Mouse (Mus musculus) limb, embryonic 15.5 days (tissue): ENCODE data around the gene Otud7a. TPM values are rescaled to one million over a fixed set of nuclear protein-coding genes. Genes with fewer than 3 reads are reported as not detected.

Source experiments
- ATAC-seq: fragments of 200-750 bp; cut with Nextera tagmentation; 2 replicates; pipeline ENCODE4 v1.8.0; 2017; ENCODE audit warnings: low read depth, moderate TSS enrichment; ENCODE audit not compliant: insufficient number of reproducible peaks, low FRiP score, low TSS enrichment
- H3K27ac ChIP-seq: fragments of 300-500 bp; sonication (generic); 2 replicates; pipeline ENCODE4 v1.5.1; 2015; ENCODE audit warnings: moderate library complexity, mild to moderate bottlenecking, inconsistent platforms
- H3K27me3 ChIP-seq: fragments of 300-500 bp; sonication (generic); 2 replicates; pipeline ENCODE4 v1.6.1; 2015; ENCODE audit warnings: inconsistent platforms
- H3K36me3 ChIP-seq: fragments of 300-500 bp; sonication (generic); 2 replicates; pipeline ENCODE4 v1.6.1; 2015; ENCODE audit warnings: inconsistent platforms
- H3K4me1 ChIP-seq: fragments of 300-500 bp; sonication (generic); 2 replicates; pipeline ENCODE4 v1.6.1; 2015; ENCODE audit warnings: inconsistent platforms
- H3K4me2 ChIP-seq: fragments of 300-500 bp; sonication (generic); 2 replicates; pipeline ENCODE4 v1.6.1; 2015; ENCODE audit warnings: mild to moderate bottlenecking, inconsistent platforms
- H3K4me3 ChIP-seq: fragments of 300-500 bp; sonication (generic); 2 replicates; pipeline ENCODE4 v1.5.1; 2015; ENCODE audit warnings: mild to moderate bottlenecking, inconsistent platforms
- H3K9ac ChIP-seq: fragments of 300-500 bp; sonication (generic); 2 replicates; pipeline ENCODE4 v1.6.1; 2015; ENCODE audit warnings: inconsistent platforms
- H3K9me3 ChIP-seq: fragments of 300-500 bp; sonication (generic); 2 replicates; pipeline ENCODE4 v1.6.1; 2016; ENCODE audit warnings: inconsistent platforms
- WGBS: fragments of 180-500 bp; shearing (Covaris S2); methylation state at CpG from one replicate; pipeline ENCODE4 v1.1.7; 2015; 5-methylcytosine and 5-hydroxymethylcytosine counted together
- polyA plus RNA-seq: library from polyadenylated mRNA; unstranded; fragments of >200 nt; fragmentation: Nextera tagmentation; extraction: Ambion mirVana; gene quantifications from 2 replicates; pipeline ENCODE4 v1.2.1, GENCODE M21; 2015

Otud7a gene
- polyA plus RNA-seq, 1 experiment from 2014 or later = 0.32 TPM

DNA sequence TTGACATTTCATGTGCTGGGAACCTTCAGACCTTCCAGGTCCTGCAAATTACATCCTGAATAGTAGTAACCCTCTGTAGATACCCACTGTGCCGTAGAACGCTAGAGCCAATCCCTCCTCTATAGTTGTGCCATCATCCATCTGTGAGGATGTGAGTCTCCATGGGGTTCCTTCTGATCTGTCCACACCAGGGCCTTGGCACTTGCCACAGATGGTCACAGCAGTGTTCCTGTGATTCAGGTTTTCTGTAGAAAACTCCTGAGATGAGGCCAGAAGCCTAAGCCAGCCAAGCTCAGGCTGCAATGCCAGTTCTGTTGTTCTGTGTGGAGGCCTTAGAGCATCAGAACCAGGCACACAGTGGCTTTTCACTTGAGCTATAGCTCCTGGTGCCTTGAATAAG is 63.5 kb downstream of the Otud7a start:
- 88% methylated on average over 2 of the region's 2 CpGs for WGBS
- Histone ChIP-seq H3K4me1 (no peaks in the 10 kb centered on the region), H3K4me3 (no peak overlapping the region), H3K9ac (no peak overlapping the region), H3K36me3 (no peaks in the 10 kb centered on the region), H3K4me2 (no peak overlapping the region), H3K9me3 (no peaks in the 10 kb centered on the region), H3K27me3 (no peaks in the 10 kb centered on the region), H3K27ac (no peak overlapping the region)
- no peak for ATAC-seq

DNA sequence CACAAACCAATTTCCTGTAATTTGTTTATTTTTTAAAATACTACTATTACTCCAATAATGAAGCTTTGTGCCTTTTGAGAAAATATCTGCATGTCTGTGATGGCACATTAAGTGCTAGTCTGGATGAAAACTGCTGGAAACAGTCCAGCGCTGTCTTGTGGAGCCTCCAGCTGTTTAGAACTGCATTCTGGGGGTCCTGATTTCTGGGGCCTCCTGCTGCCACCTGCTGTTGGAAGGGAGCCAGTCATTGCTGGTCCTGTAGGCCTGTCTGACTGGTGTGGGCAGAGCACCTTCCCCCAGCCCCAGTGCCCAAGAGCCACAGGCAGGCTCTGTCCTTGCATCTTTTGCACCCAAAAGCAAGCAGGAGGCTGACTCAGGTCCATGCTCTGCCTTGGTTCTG is 65.3 kb downstream of the Otud7a start:
- no peaks in the 10 kb centered on the region for H3K36me3 ChIP-seq
- H3K27me3 ChIP-seq = no peaks in the 10 kb centered on the region
- H3K9ac ChIP-seq = no peak overlapping the region
- no peak overlapping the region for H3K4me2 ChIP-seq
- no peaks in the 10 kb centered on the region for H3K9me3 ChIP-seq
- 68% methylated on average over 1 of the region's 1 CpGs for WGBS
- ATAC-seq = no peak
- no peak overlapping the region for H3K4me3 ChIP-seq
- H3K27ac ChIP-seq = no peak overlapping the region
- H3K4me1 ChIP-seq = no peaks in the 10 kb centered on the region

DNA sequence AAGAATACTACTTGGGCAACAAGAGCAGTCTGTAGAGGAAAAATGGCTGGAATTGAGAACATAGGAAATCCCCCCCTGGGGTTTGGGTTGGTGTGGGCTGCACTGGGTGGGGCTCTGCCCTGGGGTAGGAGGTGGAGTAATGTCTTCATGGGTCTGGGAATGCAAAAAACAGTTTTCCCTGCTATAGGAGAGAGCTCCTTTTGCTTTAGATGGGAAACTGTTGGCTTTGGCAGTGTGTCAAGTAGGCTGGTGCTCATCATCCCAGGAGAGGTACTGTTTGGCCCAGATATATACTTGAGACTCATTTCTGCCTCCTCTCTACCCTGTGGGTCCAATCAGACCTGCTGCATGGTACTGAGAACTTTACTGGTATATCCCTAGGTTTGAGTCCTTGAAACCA is 66.9 kb downstream of the Otud7a start:
- H3K27ac ChIP-seq = no peak overlapping the region
- no peaks in the 10 kb centered on the region for H3K27me3 ChIP-seq
- no peak overlapping the region for H3K4me2 ChIP-seq
- H3K4me1 ChIP-seq = no peaks in the 10 kb centered on the region
- no peak overlapping the region for H3K9ac ChIP-seq
- ATAC-seq = no peak
- H3K36me3 ChIP-seq = no peaks in the 10 kb centered on the region
- no peak overlapping the region for H3K4me3 ChIP-seq
- H3K9me3 ChIP-seq = no peaks in the 10 kb centered on the region

DNA sequence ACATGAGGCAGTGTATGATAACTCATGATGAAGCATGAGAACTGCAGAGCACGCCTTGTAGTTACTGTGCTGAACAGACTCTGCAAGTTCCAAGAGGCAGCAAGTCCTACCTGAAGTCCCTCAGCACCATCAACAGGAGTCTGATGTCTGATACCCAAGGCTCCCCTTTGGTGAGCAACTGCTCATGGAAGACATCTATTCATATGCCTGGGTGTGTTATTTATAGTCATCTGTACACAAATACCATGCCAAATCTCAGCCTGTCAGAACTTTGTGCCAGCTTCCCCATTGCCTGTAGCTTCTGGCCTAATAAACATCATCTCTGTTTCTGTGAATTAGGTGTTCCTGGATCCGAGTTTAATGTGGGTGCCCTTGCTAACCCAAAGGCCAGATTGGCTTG is 68.0 kb downstream of the Otud7a start:
- no peak overlapping the region for H3K27ac ChIP-seq
- WGBS = 68% methylated on average over 2 of the region's 2 CpGs
- ATAC-seq = no peak

DNA sequence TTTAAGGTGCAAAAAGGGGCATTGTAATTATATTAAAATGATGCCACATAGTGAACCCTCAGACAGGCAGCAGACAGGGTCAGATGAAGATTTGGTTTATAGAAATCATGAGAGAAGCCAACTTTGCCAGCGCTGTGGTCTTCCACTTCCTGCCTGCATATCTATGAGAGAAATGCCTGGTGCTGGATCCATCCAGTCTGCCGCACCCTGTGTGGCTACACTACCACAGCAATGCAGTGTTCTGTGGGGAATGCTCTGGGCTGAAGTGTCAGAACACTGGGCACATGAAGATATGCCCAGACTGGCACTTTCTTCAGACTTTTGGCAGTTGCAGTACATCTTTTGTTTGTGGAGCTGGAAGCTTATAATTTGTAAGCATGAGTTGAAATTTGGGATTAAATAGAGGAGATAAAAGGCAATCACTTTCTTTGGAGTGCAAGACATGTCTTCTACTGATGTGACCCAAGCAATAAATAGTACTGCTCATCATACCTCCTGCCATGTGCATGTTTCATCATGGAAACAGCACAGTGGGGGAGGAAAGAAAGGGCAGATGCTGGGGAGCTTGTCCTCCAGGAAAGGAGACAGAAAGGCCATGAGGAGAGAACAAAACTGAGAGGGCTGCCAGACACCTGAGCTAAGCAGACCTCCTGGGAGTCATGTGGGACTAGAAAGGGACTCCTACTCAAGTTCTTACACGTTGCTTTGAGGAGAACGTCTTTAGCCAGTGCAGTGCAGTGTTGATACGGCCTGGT is 71.8 kb downstream of the Otud7a start:
- WGBS = 86% methylated on average over 5 of the region's 5 CpGs
- Histone ChIP-seq H3K27me3 (no peaks in the 10 kb centered on the region), H3K4me2 (no peak overlapping the region), H3K4me3 (no peak overlapping the region), H3K9me3 (no peaks in the 10 kb centered on the region), H3K27ac (no peak overlapping the region), H3K36me3 (no peaks in the 10 kb centered on the region), H3K9ac (no peak overlapping the region), H3K4me1 (no peaks in the 10 kb centered on the region)
- no peak for ATAC-seq

More for the DNA sequence above, 68.0 kb downstream of the Otud7a start:
- no peak overlapping the region for H3K4me3 ChIP-seq
- H3K27me3 ChIP-seq = no peaks in the 10 kb centered on the region
- no peaks in the 10 kb centered on the region for H3K36me3 ChIP-seq
- no peaks in the 10 kb centered on the region for H3K4me1 ChIP-seq
- no peak overlapping the region for H3K4me2 ChIP-seq
- H3K9ac ChIP-seq = no peak overlapping the region
- no peaks in the 10 kb centered on the region for H3K9me3 ChIP-seq

DNA sequence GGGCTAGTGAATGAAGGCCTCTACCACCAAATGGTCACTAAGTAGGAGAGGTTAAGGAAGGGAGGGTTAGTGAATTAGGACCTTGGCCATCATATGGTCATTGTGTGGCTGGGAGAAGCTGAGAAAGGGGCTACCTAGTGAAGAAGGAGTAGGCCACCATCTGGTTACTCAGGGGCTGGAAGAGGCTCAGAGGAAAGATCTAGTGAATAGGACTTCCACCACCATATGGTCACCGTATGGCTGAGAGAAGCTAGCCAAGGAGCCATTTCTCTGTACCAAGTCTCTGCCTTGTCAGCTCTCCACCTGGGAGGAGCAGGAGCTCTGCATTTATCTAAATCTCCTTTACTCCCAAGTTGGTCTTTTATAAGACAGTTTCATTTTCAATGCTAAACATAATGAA is 75.7 kb downstream of the Otud7a start:
- Histone ChIP-seq H3K27ac (no peak overlapping the region), H3K4me1 (no peaks in the 10 kb centered on the region), H3K9me3 (no peaks in the 10 kb centered on the region), H3K27me3 (no peaks in the 10 kb centered on the region), H3K4me2 (no peak overlapping the region), H3K36me3 (no peaks in the 10 kb centered on the region), H3K4me3 (no peak overlapping the region), H3K9ac (no peak overlapping the region)
- WGBS = 44% methylated on average over 1 of the region's 1 CpGs
- no peak for ATAC-seq

DNA sequence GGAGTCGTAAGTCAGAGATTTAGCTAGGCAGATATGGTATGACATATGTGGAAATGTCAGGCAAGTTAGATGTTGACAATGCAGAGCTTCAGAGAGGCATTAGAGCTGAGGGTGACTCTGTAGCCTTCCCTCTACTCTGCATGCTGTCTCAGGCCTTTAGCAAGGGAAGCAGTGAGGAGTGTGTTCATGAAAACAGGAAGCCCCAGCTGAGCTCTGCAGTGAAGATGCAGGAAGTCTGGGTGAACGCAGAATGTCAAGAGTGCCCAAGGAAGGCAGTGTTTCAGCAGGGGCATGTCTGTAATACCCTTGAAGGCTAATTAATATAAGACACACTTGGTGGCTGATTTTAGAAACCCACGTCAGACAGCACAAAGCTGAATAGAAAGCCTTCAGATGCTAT is 77.9 kb downstream of the Otud7a start:
- no peak overlapping the region for H3K4me2 ChIP-seq
- ATAC-seq = no peak
- WGBS = 68% methylated on average over 3 of the region's 3 CpGs
- H3K4me1 ChIP-seq = no peaks in the 10 kb centered on the region
- no peaks in the 10 kb centered on the region for H3K27me3 ChIP-seq
- H3K36me3 ChIP-seq = no peaks in the 10 kb centered on the region
- no peak overlapping the region for H3K9ac ChIP-seq
- H3K4me3 ChIP-seq = no peak overlapping the region
- H3K9me3 ChIP-seq = no peaks in the 10 kb centered on the region
- H3K27ac ChIP-seq = no peak overlapping the region

DNA sequence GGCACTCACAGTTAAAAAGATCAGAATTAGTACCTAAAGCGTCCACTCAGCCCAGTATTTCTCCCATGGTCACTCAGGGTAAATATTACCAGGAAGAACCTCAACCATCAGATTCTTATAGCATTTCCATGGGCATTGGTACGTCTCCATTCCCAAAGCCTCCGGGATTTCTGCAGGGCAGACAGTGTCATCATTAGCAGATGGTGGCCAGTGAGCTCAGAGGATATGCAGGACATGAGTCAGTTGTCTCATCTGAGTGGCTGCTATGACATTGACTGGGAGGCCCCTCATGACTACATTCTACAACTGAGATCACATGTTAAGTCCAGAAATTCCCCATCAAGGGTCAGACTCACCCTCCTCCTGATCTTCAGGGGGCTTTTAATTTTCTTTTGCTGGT is 78.5 kb downstream of the Otud7a start:
- no peaks in the 10 kb centered on the region for H3K9me3 ChIP-seq
- no peak for ATAC-seq
- H3K4me2 ChIP-seq = no peak overlapping the region
- WGBS = 89% methylated on average over 3 of the region's 3 CpGs
- no peak overlapping the region for H3K4me3 ChIP-seq
- no peaks in the 10 kb centered on the region for H3K27me3 ChIP-seq
- no peaks in the 10 kb centered on the region for H3K4me1 ChIP-seq
- no peaks in the 10 kb centered on the region for H3K36me3 ChIP-seq
- H3K27ac ChIP-seq = no peak overlapping the region
- H3K9ac ChIP-seq = no peak overlapping the region

DNA sequence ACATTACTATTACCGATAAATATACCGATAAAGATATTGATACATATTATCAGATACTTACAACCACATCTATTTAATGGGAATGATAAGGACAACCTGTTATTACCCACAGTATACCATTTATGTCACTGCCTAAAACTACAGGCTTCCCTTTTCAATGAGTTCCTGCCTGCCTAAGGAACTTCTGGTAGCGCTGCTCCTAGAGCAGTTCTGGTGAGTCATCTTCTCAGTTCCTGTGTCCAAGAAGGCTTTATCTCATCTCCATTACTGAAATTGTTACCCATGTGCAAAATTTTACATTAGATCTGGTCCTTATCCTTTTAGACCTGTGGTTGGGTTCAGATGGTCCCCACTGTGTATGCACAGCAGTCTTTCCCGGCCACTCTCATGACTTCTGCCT is 95.7 kb downstream of the Otud7a start:
- H3K9me3 ChIP-seq = no peaks in the 10 kb centered on the region
- no peaks in the 10 kb centered on the region for H3K4me1 ChIP-seq
- H3K36me3 ChIP-seq = no peaks in the 10 kb centered on the region
- H3K27ac ChIP-seq = no peak overlapping the region
- H3K9ac ChIP-seq = no peak overlapping the region
- H3K4me3 ChIP-seq = no peak overlapping the region
- ATAC-seq = no peak
- WGBS = 95% methylated on average over 4 of the region's 4 CpGs
- no peak overlapping the region for H3K4me2 ChIP-seq
- H3K27me3 ChIP-seq = no peaks in the 10 kb centered on the region

DNA sequence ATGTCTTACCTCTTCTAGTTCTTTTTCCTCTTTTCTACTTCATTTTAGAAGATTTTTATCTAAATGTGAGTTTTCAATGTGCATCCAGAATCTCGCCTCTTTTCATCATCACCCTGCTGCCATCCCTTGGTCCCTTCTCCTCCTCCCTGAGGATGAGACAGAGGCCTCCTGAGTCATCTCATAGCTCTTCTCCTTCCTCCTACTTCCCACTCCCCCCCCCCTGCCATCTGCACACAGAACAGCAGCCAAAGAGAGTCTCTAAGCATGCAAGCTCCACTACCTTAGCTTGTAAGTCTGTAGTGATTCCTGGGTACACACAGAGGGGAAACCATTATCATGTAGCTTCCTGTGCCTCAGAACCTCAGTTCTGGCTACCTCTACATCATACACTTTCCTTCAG is 109.9 kb downstream of the Otud7a start:
- Histone ChIP-seq H3K36me3 (no peaks in the 10 kb centered on the region), H3K9me3 (no peaks in the 10 kb centered on the region), H3K4me1 (no peaks in the 10 kb centered on the region), H3K27ac (no peak overlapping the region), H3K9ac (no peak overlapping the region), H3K4me2 (no peak overlapping the region), H3K27me3 (no peaks in the 10 kb centered on the region), H3K4me3 (no peak overlapping the region)
- 63% methylated on average over 1 of the region's 1 CpGs for WGBS
- no peak for ATAC-seq

DNA sequence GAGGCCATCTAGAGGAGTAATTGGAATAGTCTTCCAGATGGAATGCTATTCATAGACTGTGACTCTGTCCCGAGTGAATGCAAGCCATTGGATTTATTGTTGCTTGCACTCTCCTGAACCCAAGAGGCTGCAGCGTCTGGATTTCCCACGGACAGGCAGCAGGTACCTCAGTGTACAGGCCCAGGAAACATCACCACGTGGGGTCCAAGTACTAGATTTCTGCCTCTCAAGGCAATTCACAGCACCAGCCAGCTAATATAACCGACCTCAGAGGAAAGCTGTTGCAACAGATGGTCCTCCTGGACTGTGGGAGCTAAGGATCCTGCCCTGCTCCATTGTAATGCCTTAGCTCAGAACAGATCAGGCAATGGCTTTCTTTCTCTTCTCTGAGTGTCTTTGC is 111.8 kb downstream of the Otud7a start:
- Histone ChIP-seq H3K27me3 (no peaks in the 10 kb centered on the region), H3K4me1 (no peaks in the 10 kb centered on the region), H3K9ac (no peak overlapping the region), H3K36me3 (no peaks in the 10 kb centered on the region), H3K4me3 (no peak overlapping the region), H3K4me2 (no peak overlapping the region), H3K9me3 (no peaks in the 10 kb centered on the region), H3K27ac (no peak overlapping the region)
- no peak for ATAC-seq
- 64% methylated on average over 5 of the region's 5 CpGs for WGBS

DNA sequence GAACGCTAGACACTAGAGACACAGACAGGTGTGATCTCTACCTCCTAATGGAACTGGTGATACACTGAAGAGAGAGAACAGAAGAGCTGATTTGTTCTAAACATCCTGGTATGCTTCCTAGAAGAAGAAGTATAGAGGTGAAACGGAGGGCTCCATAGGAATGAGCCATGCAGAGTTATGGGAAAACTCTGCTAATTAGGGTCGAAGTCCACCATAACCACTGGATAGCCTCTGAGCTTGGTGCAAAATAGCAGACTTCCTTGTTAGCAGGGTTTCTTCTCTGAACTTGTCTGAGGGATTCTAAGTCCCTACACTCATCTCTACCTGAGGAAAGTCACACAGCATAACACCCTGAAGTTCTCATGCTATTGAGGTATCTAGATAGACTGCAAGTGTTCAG is 114.4 kb downstream of the Otud7a start:
- no peaks in the 10 kb centered on the region for H3K9me3 ChIP-seq
- H3K4me2 ChIP-seq = no peak overlapping the region
- no peak overlapping the region for H3K4me3 ChIP-seq
- no peaks in the 10 kb centered on the region for H3K4me1 ChIP-seq
- H3K36me3 ChIP-seq = no peaks in the 10 kb centered on the region
- H3K27ac ChIP-seq = no peak overlapping the region
- no peaks in the 10 kb centered on the region for H3K27me3 ChIP-seq
- H3K9ac ChIP-seq = no peak overlapping the region
- no peak for ATAC-seq
- WGBS = 81% methylated on average over 3 of the region's 3 CpGs

DNA sequence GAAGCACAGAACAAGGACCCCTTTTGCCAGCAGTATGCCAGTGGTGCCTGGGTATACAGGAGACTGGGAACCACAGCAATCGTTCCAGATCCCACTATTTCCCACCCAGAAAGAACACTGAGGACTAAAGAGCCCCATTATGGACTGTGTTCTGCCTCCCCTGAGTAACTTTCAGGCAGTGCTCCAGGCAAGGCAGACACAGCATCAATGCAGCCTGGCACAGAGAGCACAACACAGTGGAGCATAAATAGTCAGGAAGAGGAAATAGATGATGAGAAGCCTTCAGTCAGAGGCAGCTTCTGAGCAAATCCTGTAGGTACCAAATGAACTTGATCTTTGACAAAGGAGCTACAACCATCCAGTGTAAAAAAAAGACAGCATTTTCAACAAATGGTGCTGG is 115.1 kb downstream of the Otud7a start:
- no peak for ATAC-seq

More for the DNA sequence above, 115.1 kb downstream of the Otud7a start:
- H3K27me3 ChIP-seq = no peaks in the 10 kb centered on the region
- no peaks in the 10 kb centered on the region for H3K4me1 ChIP-seq
- WGBS = 62% methylated on average over 1 of the region's 1 CpGs
- no peaks in the 10 kb centered on the region for H3K9me3 ChIP-seq
- no peak overlapping the region for H3K4me3 ChIP-seq
- H3K36me3 ChIP-seq = no peaks in the 10 kb centered on the region
- no peak overlapping the region for H3K27ac ChIP-seq
- no peak overlapping the region for H3K4me2 ChIP-seq
- no peak overlapping the region for H3K9ac ChIP-seq
